Mouse (Mus musculus) CH12.LX (cell line): ENCODE measurements around the gene Gm5678. TPM values are rescaled to one million over a fixed set of nuclear protein-coding genes. Genes with fewer than 3 reads are reported as not detected.

Experiments used
- DNase-seq: peaks from one replicate; pipeline ENCODE4 v3.0.0-alpha.2; 2013; ENCODE audit errors: extremely low read depth
- H3K27ac ChIP-seq: 2 replicates; pipeline ENCODE4 v1.5.1; 2012; ENCODE audit warnings: low read depth, mild to moderate bottlenecking, control low read depth, moderate library complexity; ENCODE audit not compliant: insufficient read depth
- H3K27me3 ChIP-seq: replicated peaks from 2 replicates; pipeline ENCODE3; 2012; ENCODE audit warnings: inconsistent platforms
- H3K36me3 ChIP-seq, 2 experiments: replicated peaks in 1 of 2; 2 replicates each; pipeline versions ENCODE3 to v1.6.1; 2012; ENCODE audit warnings: inconsistent platforms in 1 of 2, low read length in 1 of 2, mild to moderate bottlenecking in 1 of 2, mixed read lengths in 1 of 2, moderate library complexity in 1 of 2; ENCODE audit not compliant: control insufficient read depth in 1 of 2, insufficient read depth in 1 of 2
- H3K4me1 ChIP-seq, 2 experiments: 2 replicates each; pipeline ENCODE4 v1.6.1; 2012; ENCODE audit warnings: inconsistent platforms in 1 of 2, moderate library complexity in 1 of 2; ENCODE audit not compliant: insufficient read depth in 2 of 2, control insufficient read depth in 1 of 2
- H3K4me2 ChIP-seq: 2 replicates; pipeline ENCODE4 v1.6.1; 2012; ENCODE audit warnings: low read depth, mild to moderate bottlenecking, control low read depth; ENCODE audit not compliant: poor library complexity, insufficient read depth, severe bottlenecking
- H3K4me3 ChIP-seq, 3 experiments: fragments of 150-350 bp in 1 of 3; sonication (generic) in 1 of 3; replicated peaks in 1 of 3; 2 replicates each; pipeline versions ENCODE3 to v1.5.1; 2011 to 2012; ENCODE audit warnings: low read depth in 2 of 3, low read length in 2 of 3, mild to moderate bottlenecking in 2 of 3, moderate library complexity in 2 of 3, control low read depth in 1 of 3, improper control_type of control experiment in 1 of 3, inconsistent platforms in 1 of 3, mixed read lengths in 1 of 3; ENCODE audit not compliant: poor library complexity in 1 of 3
- H3K79me2 ChIP-seq: replicated peaks from 2 replicates; pipeline ENCODE4 v1.6.1; 2012; ENCODE audit warnings: mild to moderate bottlenecking, moderate library complexity; ENCODE audit not compliant: control insufficient read depth, poor library complexity, insufficient read depth, severe bottlenecking; ENCODE audit errors: extremely low read depth
- H3K9ac ChIP-seq: 2 replicates; pipeline ENCODE4 v1.6.1; 2012; ENCODE audit warnings: low read depth, mild to moderate bottlenecking, control low read depth, moderate library complexity; ENCODE audit not compliant: insufficient read depth
- H3K9me3 ChIP-seq: replicated peaks from 2 replicates; pipeline ENCODE3; 2012; ENCODE audit warnings: low read length, inconsistent platforms, mixed read lengths
- BHLHE40 ChIP-seq: IDR thresholded peaks from 2 replicates; pipeline ENCODE4 v1.6.1; 2011; ENCODE audit warnings: mild to moderate bottlenecking, low read depth, low read length, improper control_type of control experiment
- CTCF ChIP-seq, 2 experiments: IDR thresholded peaks in 1 of 2; conservative IDR thresholded peaks in 1 of 2; 2 replicates each; pipeline ENCODE4 v1.5.1; 2011 to 2012; ENCODE audit warnings: low read depth in 2 of 2, low read length in 2 of 2, improper control_type of control experiment in 1 of 2, inconsistent platforms in 1 of 2, mild to moderate bottlenecking in 1 of 2, moderate library complexity in 1 of 2
- E2F4 ChIP-seq: IDR thresholded peaks from 2 replicates; pipeline ENCODE4 v1.6.1; 2011; ENCODE audit warnings: low read depth, low read length, improper control_type of control experiment; ENCODE audit not compliant: insufficient replicate concordance
- GABPA ChIP-seq: IDR thresholded peaks from 2 replicates; pipeline ENCODE4 v1.6.1; 2012; ENCODE audit warnings: low read depth, low read length, improper control_type of control experiment, inconsistent platforms; ENCODE audit not compliant: insufficient replicate concordance
- KAT2A ChIP-seq: IDR thresholded peaks from 2 replicates; pipeline ENCODE4 v1.6.1; 2012; ENCODE audit warnings: low read length, improper control_type of control experiment, inconsistent platforms; ENCODE audit not compliant: insufficient replicate concordance
- MAX ChIP-seq: IDR thresholded peaks from 2 replicates; pipeline ENCODE4 v1.6.1; 2011; ENCODE audit warnings: low read length, improper control_type of control experiment
- NELFE ChIP-seq: IDR thresholded peaks from 2 replicates; pipeline ENCODE4 v1.6.1; 2011; ENCODE audit warnings: low read depth, low read length, improper control_type of control experiment
- NRF1 ChIP-seq: IDR thresholded peaks from 2 replicates; pipeline ENCODE4 v1.6.1; 2014; ENCODE audit warnings: low read depth, mild to moderate bottlenecking, inconsistent platforms, low read length, improper control_type of control experiment, moderate library complexity
- POLR2AphosphoS2 ChIP-seq: IDR thresholded peaks from 2 replicates; pipeline ENCODE4 v1.6.1; 2011; ENCODE audit warnings: low read depth, low read length, improper control_type of control experiment
- SIN3A ChIP-seq: IDR thresholded peaks from 2 replicates; pipeline ENCODE4 v1.6.1; 2012; ENCODE audit warnings: low read length, improper control_type of control experiment, inconsistent platforms
- TCF12 ChIP-seq: IDR thresholded peaks from 2 replicates; pipeline ENCODE4 v1.6.1; 2014; ENCODE audit warnings: low read depth, mild to moderate bottlenecking, inconsistent platforms, low read length, improper control_type of control experiment
- ZC3H11A ChIP-seq: IDR thresholded peaks from 2 replicates; pipeline ENCODE4 v1.6.1; 2012; ENCODE audit warnings: low read depth, mild to moderate bottlenecking, inconsistent platforms, low read length, improper control_type of control experiment
- dilution Hi-C: fragments of 300-500 bp; cut with MboI; formaldehyde crosslinking; loops from 2 replicates; pipeline ENCODE4 v1.14.3; 2020; ENCODE audit warnings: low sequenced_read_pairs; ENCODE audit not compliant: extremely low pct_unique_long_range_greater_than_20kb, extremely low pct_ligation_motif_present
- in situ Hi-C: fragments of 300-500 bp; cut with MboI; formaldehyde crosslinking; loops from 3 replicates; pipeline ENCODE4 v1.14.3; 2019; ENCODE audit warnings: low sequenced_read_pairs, low pct_ligation_motif_present, low pct_unique_long_range_greater_than_20kb, mixed read lengths
- polyA plus RNA-seq: library from polyadenylated mRNA; unstranded; fragments of >175 nt; gene quantifications from 2 replicates; pipeline ENCODE4 v1.2.1, GENCODE M21; 2012; ENCODE audit warnings: low read depth; ENCODE audit not compliant: insufficient read length
- total RNA-seq, 2 experiments: library from RNA; depleted of rRNA; stranded (reverse); fragments of 300-350 nt in 1 of 2; fragments of >200 nt in 1 of 2; gene quantifications; 2 replicates each; pipeline ENCODE4 v1.2.3; 2012 to 2014

Gene Gm5678
- total and polyA plus RNA-seq, 3 experiments = not detected

GRCm38 (mm10) chr16:93597551-93597950, 30.3 kb upstream of the Gm5678 start:
- dilution Hi-C loops (no loop called here), in situ Hi-C loops (no loop called here)
- Histone ChIP-seq H3K4me2 (no peak overlapping the region), H3K27me3 (no peaks in the 10 kb centered on the region), H3K36me3 (peaks cover 34 to 78% of the 10 kb centered on the region in 2 experiments), H3K27ac (no peak overlapping the region), H3K9ac (no peak overlapping the region), H3K9me3 (no peaks in the 10 kb centered on the region), H3K4me1 (peaks cover 0 to 12% of the 10 kb centered on the region in 2 experiments; a peak in 2 of 4 replicates), H3K79me2 (no peaks in the 10 kb centered on the region), H3K4me3 (no peak overlapping the region)
- TF ChIP-seq MAX (no peak), NELFE (no peak), CTCF (conservative IDR thresholded peaks at IDR 0.05 in 1 of 2, IDR thresholded peaks at IDR 0.05 in 1 of 2; ENCODE audit: low read depth in 2 of 2, low read length in 2 of 2) (no peak), GABPA (no peak), NRF1 (no peak), SIN3A (no peak), TCF12 (no peak), KAT2A (no peak), BHLHE40 (no peak)
- DNase-seq = no peak

- no peak for TF ChIP-seq ZC3H11A
- no peak for TF ChIP-seq POLR2AphosphoS2
- TF ChIP-seq BHLHE40 = no peak
- no peak for TF ChIP-seq MAX
- no peak for TF ChIP-seq E2F4
- peaks cover 2 to 21% of the 10 kb centered on the region in 2 experiments for H3K4me1 ChIP-seq
- H3K9me3 ChIP-seq = no peaks in the 10 kb centered on the region
- no peak overlapping the region for H3K9ac ChIP-seq
- no peak for DNase-seq
- H3K79me2 ChIP-seq = no peaks in the 10 kb centered on the region
- no peak overlapping the region for H3K27ac ChIP-seq
- in situ Hi-C loops (no loop called here), dilution Hi-C loops (no loop called here)
- no peaks in the 10 kb centered on the region for H3K27me3 ChIP-seq
- H3K36me3 ChIP-seq = peaks cover 24 to 63% of the 10 kb centered on the region in 2 experiments
- H3K4me3 ChIP-seq = no peak overlapping the region
- H3K4me2 ChIP-seq = no peak overlapping the region
Measured at GRCm38 (mm10) chr16:93599461-93599860, 28.4 kb upstream of the Gm5678 start.
